In genomic region chr1:34459284-34460060, GRCm38 (mm10) we compare ENCODE assay signal across 8 mouse cellular contexts. TPM values are rescaled to one million over a fixed set of nuclear protein-coding genes. Genes with fewer than 3 reads are reported as not detected.
DNase-seq lines count a peak whose midpoint lies in the region; ATAC-seq lines count a peak whose summit lies in the region.

TSS of gene Ptpn18 (plus strand) at chr1:34459762.

- no peaks in the 10 kb centered on the region for H3K79me2 ChIP-seq in macrophage (ENCODE audit: inconsistent target)

- peak; percentile 95 for DNase-seq in R1 (ENCODE audit: low read depth, low spot score)
- peak; percentile 95 to 98 for DNase-seq in cerebellum, postnatal 36 days
- DNase-seq in gastrocnemius, adult 18-20 months (ENCODE audit: low spot score) = peak; percentile 92
- DNase-seq in left cerebral cortex, adult 18-20 months (ENCODE audit: low spot score in 2 of 2) = peak; percentile 88 to 91
- DNase-seq in right cerebral cortex, adult 18-20 months = peak; percentile 85
- DNase-seq in urinary bladder, postnatal 10 days (ENCODE audit: low spot score) = peak; percentile 61

- H3K4me1 ChIP-seq in hindbrain, embryonic 16.5 days (ENCODE audit: control insufficient read depth, insufficient read depth, low read depth, low read length) = peaks cover 7% of the 10 kb centered on the region

- no peaks in the 10 kb centered on the region for H3K9me3 ChIP-seq in hindbrain, embryonic 16.5 days (ENCODE audit: control insufficient read depth, low read length)

- under 1% methylated on average over 48 of the region's 48 CpGs for WGBS in hindbrain, embryonic 16.5 days
- 1% methylated on average over 48 of the region's 48 CpGs for WGBS in macrophage (ENCODE audit: missing documents)

- peak; percentile 95 for ATAC-seq in hindbrain, embryonic 16.5 days

- H3K27ac ChIP-seq in hindbrain, embryonic 16.5 days (ENCODE audit: low read depth, low read length) = no peak within 1 kb of the TSS
- 0 out of 2 replicates have a peak within 1 kb of the TSS, but pooled peaks have one; percentile 3 for H3K27ac ChIP-seq in macrophage

- H3K4me2 ChIP-seq in hindbrain, embryonic 16.5 days (ENCODE audit: low read length) = peak within 1 kb of the TSS; percentile 99

- peaks cover 25% of the 10 kb centered on the region for H3K27me3 ChIP-seq in hindbrain, embryonic 16.5 days (replicated peaks; ENCODE audit: control insufficient read depth, insufficient read depth, low read length)

- peak within 1 kb of the TSS; percentile 66 for H3K9ac ChIP-seq in hindbrain, embryonic 16.5 days (ENCODE audit: low read depth, low read length)

- peak within 1 kb of the TSS; percentile 67 for H3K4me3 ChIP-seq in hindbrain, embryonic 16.5 days (ENCODE audit: low read length)
- peak within 1 kb of the TSS; percentile 43 for H3K4me3 ChIP-seq in macrophage (ENCODE audit: inconsistent target)

- no peaks in the 10 kb centered on the region for H3K36me3 ChIP-seq in hindbrain, embryonic 16.5 days (ENCODE audit: control insufficient read depth, insufficient read depth, low read length)
- H3K36me3 ChIP-seq in macrophage (ENCODE audit: inconsistent target) = no peaks in the 10 kb centered on the region

RNA-seq across cellular contexts. Expression of gene Ptpn18, which starts in this region (rescaled TPM):
- 1 to 10 TPM; 1.4 to 1.9 TPM for total RNA-seq in gastrocnemius, adult 18-20 months (2021)
- polyA plus RNA-seq in hindbrain, embryonic 16.5 days (2015; fragmentation: Nextera tagmentation; extraction: Ambion mirVana) = 4.4 and 4.9 TPM in 2 replicates
- 1 to 10 TPM; 3.0 to 4.5 TPM for total RNA-seq in left cerebral cortex, adult 18-20 months (2021)
- total RNA-seq in macrophage (2018; cell fraction: chromatin; rRNA removed) = 100 to 1,000 TPM in 1 of 26 experiments, 10 to 100 TPM in 19, 1 to 10 TPM in 6; 5.1 to 103 (median 27.0) TPM
- total RNA-seq in macrophage (2018; cell fraction: cytosol; rRNA removed) = 100 to 1,000 TPM; 104 to 196 (median 155) TPM
- 10 to 100 TPM; 15.2 to 72.0 (median 34.0) TPM for total RNA-seq in macrophage (2018; cell fraction: nucleus; rRNA removed)
- 43.6 to 172 TPM (median 169 TPM) in 3 replicates for polyA plus RNA-seq in macrophage (2018)
